Mouse (Mus musculus) liver, adult 2 months (tissue): ENCODE measurements around the gene Pafah1b2.

ENCODE experiments used
- CTCF ChIP-seq: fragments of 200-500 bp; IDR thresholded peaks from 2 replicates; pipeline ENCODE4 v1.5.1; 2011; ENCODE audit warnings: low read depth, low read length, control low read depth
- POLR2A ChIP-seq: fragments of 200-500 bp; IDR thresholded peaks from 2 replicates; pipeline ENCODE4 v1.6.1; 2011; ENCODE audit warnings: low read length, control low read depth; ENCODE audit not compliant: insufficient read depth; ENCODE audit errors: extremely low read depth

DNA sequence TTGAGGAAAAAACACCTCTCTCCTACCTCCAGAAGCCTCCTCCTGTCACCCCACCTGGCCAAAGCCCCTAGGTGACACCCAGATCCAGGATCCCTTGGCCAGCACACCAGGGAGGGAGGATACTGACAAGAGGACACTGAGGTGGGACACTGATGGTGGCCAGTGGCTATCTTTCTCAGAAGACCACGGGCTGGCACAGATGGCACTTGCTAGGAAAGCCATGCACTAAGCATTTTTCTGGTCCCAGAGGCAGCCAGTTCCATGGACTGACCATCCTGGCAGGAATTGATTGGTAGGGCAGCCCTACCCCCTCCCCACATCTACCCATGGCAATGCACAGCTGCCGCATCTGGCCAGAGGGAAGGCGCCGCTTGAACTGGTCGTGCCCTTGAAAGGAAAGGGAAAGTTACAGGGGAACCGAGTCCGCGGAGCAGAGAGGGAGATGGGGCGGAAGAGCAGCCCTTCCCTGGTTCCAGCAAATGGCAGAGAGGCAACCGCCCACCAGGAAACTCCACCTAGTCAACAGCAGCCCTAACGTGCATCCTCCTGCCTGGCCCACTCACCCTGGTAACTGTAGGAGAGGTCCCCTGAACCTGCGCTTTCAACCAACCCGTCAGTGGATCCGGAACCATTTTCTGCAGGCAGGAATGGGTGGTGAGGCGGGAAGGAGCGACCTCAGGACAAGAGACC is 66.2 kb downstream of the Pafah1b2 start:
- TF ChIP-seq POLR2A (no peak), CTCF (no peak)
